Mouse (Mus musculus) neural tube, embryonic 11.5 days (tissue): Measurements from ENCODE around the gene Ndufb10. TPM values are rescaled to one million over a fixed set of nuclear protein-coding genes. Genes with fewer than 3 reads are reported as not detected.
"Not testable (repeated sequence)": the region's sequence is repeated elsewhere in the genome, so short reads cannot be mapped to it uniquely, and the experiment has no call there.

Experiments used
- ATAC-seq: fragments of 200-750 bp; cut with Nextera tagmentation; 2 replicates; pipeline ENCODE4 v1.8.0; 2017; ENCODE audit warnings: moderate number of reproducible peaks, mild to moderate bottlenecking, moderate TSS enrichment, moderate library complexity; ENCODE audit not compliant: insufficient read depth, low FRiP score, low TSS enrichment
- DNase-seq: peaks from one replicate; pipeline ENCODE4 v3.0.0-alpha.2; 2015; ENCODE audit warnings: low spot score
- H3K27ac ChIP-seq: fragments of 300-500 bp; sonication (generic); 2 replicates; pipeline ENCODE4 v1.5.1; 2014; ENCODE audit warnings: low read depth, mild to moderate bottlenecking, low read length
- H3K27me3 ChIP-seq: fragments of 300-500 bp; sonication (generic); 2 replicates; pipeline ENCODE4 v1.6.1; 2014; ENCODE audit warnings: mild to moderate bottlenecking, low read length, mixed read lengths; ENCODE audit not compliant: control insufficient read depth, insufficient read depth
- H3K36me3 ChIP-seq: fragments of 300-500 bp; sonication (generic); 2 replicates; pipeline ENCODE4 v1.6.1; 2014; ENCODE audit warnings: mild to moderate bottlenecking, low read length, moderate library complexity, mixed read lengths; ENCODE audit not compliant: control insufficient read depth, insufficient read depth
- H3K4me1 ChIP-seq: fragments of 300-500 bp; sonication (generic); 2 replicates; pipeline ENCODE4 v1.6.1; 2014; ENCODE audit warnings: low read length, mixed read lengths; ENCODE audit not compliant: control insufficient read depth, insufficient read depth
- H3K4me2 ChIP-seq: fragments of 300-500 bp; sonication (generic); 2 replicates; pipeline ENCODE4 v1.6.1; 2014; ENCODE audit warnings: low read depth, mild to moderate bottlenecking, moderate library complexity
- H3K4me3 ChIP-seq: fragments of 300-500 bp; sonication (generic); 2 replicates; pipeline ENCODE4 v1.5.1; 2014; ENCODE audit warnings: low read depth, low read length
- H3K9ac ChIP-seq: fragments of 300-500 bp; sonication (generic); 2 replicates; pipeline ENCODE4 v1.6.1; 2014; ENCODE audit warnings: mild to moderate bottlenecking, low read length
- H3K9me3 ChIP-seq: fragments of 300-500 bp; sonication (generic); 2 replicates; pipeline ENCODE4 v1.6.1; 2016; ENCODE audit warnings: low read length; ENCODE audit not compliant: control insufficient read depth
- WGBS: fragments of 180-500 bp; shearing (Covaris S2); extraction: QIAGEN DNeasy Blood & Tissue Kit; methylation state at CpG from one replicate; pipeline ENCODE4 v1.1.7; 2014; 5-methylcytosine and 5-hydroxymethylcytosine counted together
- polyA plus RNA-seq: library from polyadenylated mRNA; unstranded; fragments of >200 nt; fragmentation: Nextera tagmentation; extraction: Ambion mirVana; gene quantifications from 2 replicates; pipeline ENCODE4 v1.2.1, GENCODE M21; 2014

Ndufb10 gene
- polyA plus RNA-seq, 1 experiment from 2014 or later: 214 TPM

- WGBS: under 1% methylated on average over 61 of the region's 61 CpGs
- Histone ChIP-seq H3K4me3 (peak overlapping the region; percentile 74), H3K4me2 (peak overlapping the region; percentile 84), H3K36me3 (peaks cover 10% of the 10 kb centered on the region), H3K9ac (peak overlapping the region; percentile 90), H3K9me3 (no peaks in the 10 kb centered on the region), H3K27me3 (no peaks in the 10 kb centered on the region), H3K27ac (peak overlapping the region; percentile 77), H3K4me1 (peaks cover 10% of the 10 kb centered on the region)
- peak; percentile 96 for ATAC-seq
- peak; percentile 99 for DNase-seq
These were observed 4.6 kb downstream of the Ndufb10 start for GRCm38 (mm10) chr17:24719494-24720222.

GRCm38 (mm10) chr17:24718938-24719337 lies 5.3 kb downstream of the Ndufb10 start:
- H3K27ac ChIP-seq, H3K9me3 ChIP-seq, H3K27me3 ChIP-seq, ATAC-seq, DNase-seq: not testable (repeated sequence)
- Histone ChIP-seq H3K36me3 (peaks cover 10% of the 10 kb centered on the region), H3K4me3 (peak overlapping the region; percentile 74), H3K4me2 (peak overlapping the region; percentile 51), H3K4me1 (peaks cover 10% of the 10 kb centered on the region), H3K9ac (peak overlapping the region; percentile 75)
- 58% methylated on average over 5 of the region's 5 CpGs for WGBS

GRCm38 (mm10) chr17:24717943-24718342 lies 6.3 kb downstream of the Ndufb10 start, which contains the start of the genes Rnf151 and Rps2:
TSS of gene Rnf151 (minus strand) at chr17:24718063.
TSS of gene Rps2 (plus strand) at chr17:24718116.
- Histone ChIP-seq H3K36me3 (peaks cover 10% of the 10 kb centered on the region), H3K4me1 (peaks cover 10% of the 10 kb centered on the region), H3K4me2 (peak within 1 kb of the TSS; percentile 51), H3K9ac (no peak within 1 kb of the TSS), H3K4me3 (peak within 1 kb of the TSS; percentile 74), H3K9me3 (no peaks in the 10 kb centered on the region), H3K27me3 (no peaks in the 10 kb centered on the region), H3K27ac (no peak within 1 kb of the TSS)
- DNase-seq (no peak), ATAC-seq (no peak)
- 80% methylated on average over 4 of the region's 4 CpGs for whole genome bisulfite sequencing

GRCm38 (mm10) chr17:24716166-24716682 lies 8.1 kb downstream of the Ndufb10 start:
- DNase-seq (no peak), ATAC-seq (no peak)
- H3K27ac ChIP-seq: no peak overlapping the region
- H3K4me2 ChIP-seq: no peak overlapping the region
- peaks cover 3% of the 10 kb centered on the region; the same call in 1 of the 2 replicates for H3K4me1 ChIP-seq
- H3K9ac ChIP-seq: no peak overlapping the region
- WGBS: 95% methylated on average over 15 of the region's 15 CpGs
- no peak overlapping the region for H3K4me3 ChIP-seq
- no peaks in the 10 kb centered on the region for H3K27me3 ChIP-seq
- H3K9me3 ChIP-seq: no peaks in the 10 kb centered on the region
- peaks cover 4% of the 10 kb centered on the region for H3K36me3 ChIP-seq

- Histone ChIP-seq H3K4me3 (no peak overlapping the region), H3K4me2 (no peak overlapping the region), H3K27me3 (no peaks in the 10 kb centered on the region), H3K27ac (no peak overlapping the region), H3K9me3 (no peaks in the 10 kb centered on the region), H3K9ac (no peak overlapping the region), H3K36me3 (peaks cover 4% of the 10 kb centered on the region; the same call in 1 of the 2 replicates), H3K4me1 (no peaks in the 10 kb centered on the region)
- no peak for DNase-seq
- no peak for ATAC-seq
- WGBS: 59% methylated on average over 6 of the region's 6 CpGs
These were observed 8.7 kb downstream of the Ndufb10 start for GRCm38 (mm10) chr17:24715556-24715955.

GRCm38 (mm10) chr17:24708646-24709045 lies 15.6 kb downstream of the Ndufb10 start:
- Histone ChIP-seq H3K27me3 (no peaks in the 10 kb centered on the region), H3K36me3 (peaks cover 6% of the 10 kb centered on the region), H3K9me3 (no peaks in the 10 kb centered on the region), H3K9ac (no peak overlapping the region), H3K4me2 (no peak overlapping the region), H3K4me3 (no peak overlapping the region), H3K27ac (no peak overlapping the region), H3K4me1 (0 out of 2 replicates have a peak, but pooled peaks cover 3% of the 10 kb centered on the region)
- 36% methylated on average over 2 of the region's 2 CpGs for WGBS
- ATAC-seq (no peak), DNase-seq (no peak)

- H3K4me3 ChIP-seq: peak overlapping the region; percentile 75
- peaks cover 6% of the 10 kb centered on the region for H3K36me3 ChIP-seq
- ATAC-seq: peak; percentile 59; the same call in 1 of the 2 replicates
- H3K4me1 ChIP-seq: 0 out of 2 replicates have a peak, but pooled peaks cover 3% of the 10 kb centered on the region
- 7% methylated on average over 24 of the region's 24 CpGs for WGBS
- H3K27ac ChIP-seq: peak overlapping the region; percentile 28; the same call in 1 of the 2 replicates
- H3K9ac ChIP-seq: peak overlapping the region; percentile 30; the same call in 1 of the 2 replicates
- H3K4me2 ChIP-seq: peak overlapping the region; percentile 78
- no peaks in the 10 kb centered on the region for H3K27me3 ChIP-seq
- H3K9me3 ChIP-seq: no peaks in the 10 kb centered on the region
- peak; percentile 21 for DNase-seq
These were observed 16.4 kb downstream of the Ndufb10 start for GRCm38 (mm10) chr17:24707801-24708425.

GRCm38 (mm10) chr17:24706982-24707800 lies 17.1 kb downstream of the Ndufb10 start, which contains the start of gene Tbl3:
TSS of gene Tbl3 (minus strand) at chr17:24707660.
- Histone ChIP-seq H3K27me3 (no peaks in the 10 kb centered on the region), H3K27ac (peak within 1 kb of the TSS; percentile 40), H3K9me3 (no peaks in the 10 kb centered on the region), H3K4me3 (peak within 1 kb of the TSS; percentile 75), H3K4me2 (peak within 1 kb of the TSS; percentile 78), H3K36me3 (peaks cover 6% of the 10 kb centered on the region), H3K9ac (peak within 1 kb of the TSS; percentile 67), H3K4me1 (0 out of 2 replicates have a peak, but pooled peaks cover 3% of the 10 kb centered on the region)
- WGBS: 4% methylated on average over 32 of the region's 32 CpGs
- DNase-seq (peak; percentile 96), ATAC-seq (peak; percentile 87)
